Mouse (Mus musculus): Measurements from ENCODE around the gene Foxp1.

Foxp1 gene

DNA sequence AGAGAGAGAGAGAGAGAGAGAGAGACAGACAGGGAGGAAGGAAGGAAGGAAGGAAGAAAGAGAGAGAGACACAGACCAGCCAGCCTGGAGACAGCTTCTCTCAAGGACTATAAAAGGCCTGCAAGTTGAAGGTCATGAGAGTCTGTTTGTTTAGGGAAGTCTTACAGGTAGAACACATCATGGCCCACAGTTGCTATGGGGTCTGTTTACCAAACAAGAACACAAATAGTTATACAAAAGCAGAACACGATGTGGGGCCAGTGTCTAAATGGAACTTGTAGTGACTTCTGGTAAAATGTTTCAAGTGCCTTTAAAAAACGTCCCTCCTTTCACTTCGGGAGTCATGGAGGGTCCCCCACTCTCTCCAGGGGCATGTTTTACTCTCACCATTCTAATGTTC is 529.3 kb downstream of the Foxp1 start:
- DNase-seq (ENCODE audit: extremely low spot score) = no peak

GRCm38 (mm10) chr6:98992772-98993147 is 529.8 kb downstream of the Foxp1 start:
- no peak for DNase-seq (ENCODE audit: extremely low spot score)

GRCm38 (mm10) chr6:98991900-98992771 is 530.4 kb downstream of the Foxp1 start:
- no peak for DNase-seq (ENCODE audit: extremely low spot score)

DNA sequence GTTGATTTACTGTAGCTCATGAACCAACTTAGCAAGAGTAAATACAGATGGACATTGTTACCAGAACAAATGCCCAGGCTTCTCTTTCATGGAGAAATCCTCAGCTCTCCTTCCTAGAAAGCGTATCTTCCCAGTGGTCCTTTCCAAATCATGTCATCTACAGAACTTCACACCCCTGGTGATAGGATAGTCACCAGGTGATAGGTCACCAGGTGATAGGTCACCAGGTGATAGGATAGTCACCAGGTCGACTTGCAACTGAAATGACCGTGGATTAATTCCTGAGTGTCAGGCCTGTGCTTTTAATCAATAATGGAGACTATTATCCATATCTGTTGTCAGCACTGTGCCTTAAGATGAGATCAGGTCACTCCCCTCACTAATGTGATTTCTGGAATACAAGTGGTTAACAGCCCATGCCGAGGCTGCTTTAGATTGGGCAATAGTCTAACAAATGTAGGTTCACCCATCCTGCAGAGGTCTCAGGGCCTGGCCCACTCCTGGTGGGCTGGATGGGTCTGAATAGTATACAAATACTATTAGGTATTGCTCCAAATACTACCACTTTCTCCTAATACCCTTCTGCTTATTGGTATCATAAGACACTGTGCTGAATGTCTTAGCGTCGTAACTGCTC is 534.9 kb downstream of the Foxp1 start:
- no peak for DNase-seq (ENCODE audit: extremely low spot score)

GRCm38 (mm10) chr6:98985452-98985851 is 537.1 kb downstream of the Foxp1 start:
- DNase-seq (ENCODE audit: extremely low spot score) = no peak

DNA sequence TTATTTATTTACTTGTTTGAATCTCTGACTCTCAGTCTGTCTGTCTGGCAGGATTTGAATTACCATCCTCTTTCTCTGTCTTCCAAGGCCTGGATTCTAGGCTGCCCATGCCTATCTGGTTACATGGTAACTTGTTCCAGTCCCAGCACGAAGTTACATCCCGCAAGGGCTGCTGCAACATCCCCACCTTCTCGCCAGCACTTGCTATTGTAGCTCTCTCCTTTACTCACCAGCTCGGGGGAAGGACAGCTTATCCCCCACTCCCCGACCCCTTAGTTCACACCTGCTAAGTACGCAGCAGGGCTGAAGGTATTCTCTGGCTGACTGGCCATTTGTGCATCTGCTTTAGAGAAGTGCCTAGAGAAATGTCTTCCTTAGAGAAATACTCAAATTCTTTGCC is 537.9 kb downstream of the Foxp1 start:
- no peak for DNase-seq (ENCODE audit: extremely low spot score)

GRCm38 (mm10) chr6:98984026-98984425 is 538.5 kb downstream of the Foxp1 start:
- no peak for DNase-seq (ENCODE audit: extremely low spot score)

DNA sequence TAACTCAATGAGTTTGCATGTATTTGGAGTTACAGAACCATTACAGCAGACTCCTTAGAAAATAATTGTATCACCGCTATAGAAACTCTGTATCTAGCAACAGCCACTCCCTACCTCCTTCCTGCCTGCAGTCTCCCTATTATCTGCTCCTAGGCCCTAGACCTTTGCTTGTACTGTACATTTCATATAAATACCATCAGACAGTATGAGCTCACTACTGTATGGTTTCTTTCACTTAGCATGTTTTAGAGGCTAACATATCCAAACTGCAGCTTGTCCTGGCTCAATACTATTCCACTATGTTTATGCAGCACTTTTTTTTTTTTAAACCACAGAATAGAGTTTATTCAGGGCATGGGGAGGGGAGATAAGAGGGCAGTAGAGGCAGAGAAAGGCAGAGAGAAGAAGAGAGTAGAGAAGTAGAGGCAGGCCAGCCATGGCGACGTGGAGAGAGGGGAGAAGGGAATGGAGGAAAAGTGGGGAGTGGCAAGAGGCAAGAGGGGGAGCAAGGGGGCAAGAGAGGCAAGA is 539.1 kb downstream of the Foxp1 start:
- DNase-seq (ENCODE audit: extremely low spot score) = no peak

DNA sequence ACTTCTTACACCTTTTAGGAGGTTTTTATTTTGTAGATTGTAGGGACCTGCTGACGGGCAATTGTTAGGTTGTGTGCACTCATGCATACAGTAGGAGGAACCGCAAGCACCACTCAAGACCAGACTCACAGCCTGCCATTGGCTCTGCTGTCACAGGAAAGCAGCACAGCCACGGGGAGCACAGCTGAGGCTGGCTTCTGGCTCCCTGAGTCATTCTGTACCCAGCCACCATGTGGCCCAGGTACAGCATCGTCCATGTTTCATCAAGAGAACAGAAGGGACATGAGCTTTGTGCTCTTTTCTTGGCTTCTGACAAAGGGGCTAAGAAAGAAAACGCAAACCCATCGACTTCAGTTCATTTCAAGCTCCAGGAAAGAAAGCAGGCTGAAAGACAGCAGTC is 541.3 kb downstream of the Foxp1 start:
- DNase-seq (ENCODE audit: extremely low spot score) = no peak

- no peak for DNase-seq (ENCODE audit: extremely low spot score)
Measured at GRCm38 (mm10) chr6:98980432-98980831, 542.1 kb downstream of the Foxp1 start.

DNA sequence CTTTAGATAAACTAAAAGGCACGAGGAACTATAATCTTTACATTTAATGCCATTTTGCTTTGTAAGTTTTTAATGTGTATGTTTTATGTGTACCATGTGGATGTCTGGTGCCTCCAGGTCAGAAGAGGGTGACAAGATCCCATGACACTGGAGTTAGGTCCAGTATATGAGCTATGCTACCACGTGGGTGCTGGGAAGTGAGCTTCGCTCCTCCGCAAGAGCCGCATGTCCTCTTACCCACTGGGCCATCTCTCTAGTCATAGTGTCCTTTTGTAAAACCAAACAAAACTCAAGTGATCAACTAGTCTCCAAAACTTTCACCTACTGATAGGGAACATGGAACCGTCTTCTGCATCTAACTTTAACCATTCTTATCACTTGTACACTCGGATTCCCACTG is 542.5 kb downstream of the Foxp1 start:
- DNase-seq (ENCODE audit: extremely low spot score) = no peak

DNA sequence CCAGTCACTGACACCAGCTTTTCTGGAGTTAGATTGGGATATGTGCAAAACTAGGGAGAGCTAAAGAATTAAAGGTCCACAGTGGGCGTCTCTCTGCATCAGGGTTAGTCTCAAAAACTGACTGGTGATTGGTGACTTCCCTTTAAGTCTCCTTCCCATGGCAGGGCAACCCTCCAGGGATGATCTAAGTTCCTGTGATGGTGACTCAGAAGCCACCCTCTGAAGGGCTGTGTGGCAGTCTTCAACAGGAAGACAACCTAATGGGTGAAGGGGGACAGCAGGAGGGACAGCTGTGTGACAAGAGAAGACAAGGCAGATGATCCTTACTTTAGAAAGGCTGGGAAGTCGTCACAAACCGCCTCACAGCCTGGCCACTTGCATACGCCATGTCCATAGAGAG is 544.7 kb downstream of the Foxp1 start:
- DNase-seq (ENCODE audit: extremely low spot score) = no peak

GRCm38 (mm10) chr6:98975918-98976317 is 546.6 kb downstream of the Foxp1 start:
- DNase-seq (ENCODE audit: extremely low spot score) = no peak

DNA sequence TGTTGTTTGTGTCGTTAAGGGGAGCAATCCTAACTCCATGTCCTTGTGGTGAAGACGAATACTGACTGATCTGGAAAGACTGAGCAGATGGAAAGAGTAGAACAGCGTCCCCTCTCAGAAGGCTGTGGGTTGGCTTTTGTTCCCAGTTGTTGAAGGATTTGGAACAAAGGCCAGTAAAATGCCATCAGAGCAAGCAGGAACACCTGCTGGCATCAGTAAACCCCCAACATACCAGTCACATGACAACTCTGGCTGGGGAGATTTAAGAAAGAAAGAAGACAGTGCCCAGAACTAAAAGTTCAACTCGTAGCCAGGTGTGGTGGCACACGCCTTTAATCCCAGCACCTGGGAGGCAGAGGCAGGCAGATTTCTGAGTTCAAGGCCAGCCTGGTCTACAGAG is 549.1 kb downstream of the Foxp1 start:
- no peak for DNase-seq (ENCODE audit: extremely low spot score)

DNA sequence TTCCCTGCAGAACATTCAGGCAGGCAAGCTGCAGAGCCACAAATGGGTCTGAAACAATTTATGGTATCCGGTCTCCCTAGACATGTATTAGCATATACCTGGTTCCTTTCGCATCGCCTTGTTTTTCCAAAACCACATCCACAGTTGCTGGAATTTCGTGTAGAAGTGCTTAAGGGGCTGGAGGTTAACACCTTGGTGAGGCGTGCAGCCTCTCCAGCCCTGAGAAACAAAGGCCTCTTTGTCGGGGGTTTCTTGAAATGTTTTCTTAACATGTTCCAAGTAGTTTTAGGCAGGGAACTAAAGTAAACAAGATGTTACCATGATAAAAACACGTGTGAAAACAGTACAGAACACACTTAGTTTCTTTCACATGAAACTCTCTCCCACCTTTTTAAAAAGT is 550.1 kb downstream of the Foxp1 start:
- DNase-seq (ENCODE audit: extremely low spot score) = peak; percentile 8

GRCm38 (mm10) chr6:98959333-98959732 is 563.2 kb downstream of the Foxp1 start:
- no peak for DNase-seq (ENCODE audit: extremely low spot score)

GRCm38 (mm10) chr6:98956522-98957169 is 565.9 kb downstream of the Foxp1 start:
- no peak for DNase-seq (ENCODE audit: extremely low spot score)

- no peak for DNase-seq (ENCODE audit: extremely low spot score)
Measured at GRCm38 (mm10) chr6:98955706-98956105, 566.8 kb downstream of the Foxp1 start.

- no peak for DNase-seq (ENCODE audit: extremely low spot score)
Measured at GRCm38 (mm10) chr6:98954439-98954838, 568.1 kb downstream of the Foxp1 start.

- DNase-seq (ENCODE audit: extremely low spot score) = peak; percentile 46
Measured at GRCm38 (mm10) chr6:98949703-98950191, 572.8 kb downstream of the Foxp1 start.

DNA sequence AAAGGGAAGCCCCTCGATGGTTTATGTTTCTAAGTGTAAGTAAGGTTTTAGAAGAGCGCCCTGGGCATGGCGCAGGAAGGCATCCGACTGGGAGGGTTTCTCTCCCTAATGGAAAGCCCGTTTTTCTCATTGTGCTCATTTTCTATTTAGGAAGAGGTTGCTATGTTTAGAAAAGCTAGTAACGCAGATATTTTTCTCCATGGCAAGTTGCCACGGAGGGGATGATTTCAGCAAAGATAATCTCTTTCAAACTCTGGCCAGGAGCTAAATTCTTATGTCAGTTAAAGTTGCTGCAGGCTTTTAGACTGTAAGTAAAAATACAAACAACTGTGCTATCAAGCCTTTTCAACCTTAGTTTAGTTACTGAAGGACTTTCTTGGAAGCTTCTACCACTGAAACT is 573.2 kb downstream of the Foxp1 start:
- no peak for DNase-seq (ENCODE audit: extremely low spot score)

All from embryo, embryonic 9.5 days (tissue).